Mouse (Mus musculus) liver, embryonic 16.5 days (tissue): ENCODE results near the gene Dram2. TPM values are rescaled to one million over a fixed set of nuclear protein-coding genes. Genes with fewer than 3 reads are reported as not detected.
A peak's percentile ranks its signal among the peaks of the same experiment; 100 is the strongest.

Experiments used
- ATAC-seq: fragments of 200-750 bp; cut with Nextera tagmentation; 2 replicates; pipeline ENCODE4 v1.8.0; 2017; ENCODE audit warnings: low read depth, mild to moderate bottlenecking, moderate number of reproducible peaks, moderate library complexity
- H3K27ac ChIP-seq: fragments of 300-500 bp; sonication (generic); 2 replicates; pipeline ENCODE4 v1.5.1; 2014; ENCODE audit warnings: mild to moderate bottlenecking, low read length
- H3K27me3 ChIP-seq: fragments of 300-500 bp; sonication (generic); 2 replicates; pipeline ENCODE4 v1.6.1; 2014; ENCODE audit warnings: low read depth, low read length, mixed read lengths; ENCODE audit not compliant: control insufficient read depth, insufficient read depth
- H3K36me3 ChIP-seq: fragments of 300-500 bp; sonication (generic); 2 replicates; pipeline ENCODE4 v1.6.1; 2014; ENCODE audit warnings: mild to moderate bottlenecking; ENCODE audit not compliant: control insufficient read depth, insufficient read depth
- H3K4me1 ChIP-seq: fragments of 300-500 bp; sonication (generic); 2 replicates; pipeline ENCODE4 v1.6.1; 2014; ENCODE audit warnings: low read depth, low read length, mixed read lengths; ENCODE audit not compliant: control insufficient read depth
- H3K4me2 ChIP-seq: fragments of 300-500 bp; sonication (generic); 2 replicates; pipeline ENCODE4 v1.6.1; 2014; ENCODE audit warnings: low read depth, low read length, mixed read lengths
- H3K4me3 ChIP-seq: fragments of 300-500 bp; sonication (generic); 2 replicates; pipeline ENCODE4 v1.5.1; 2014; ENCODE audit warnings: low read depth, mild to moderate bottlenecking, low read length
- H3K9ac ChIP-seq: fragments of 300-500 bp; sonication (generic); 2 replicates; pipeline ENCODE4 v1.6.1; 2014; ENCODE audit warnings: low read depth, low read length
- H3K9me3 ChIP-seq: fragments of 300-500 bp; sonication (generic); replicated peaks from 2 replicates; pipeline ENCODE4 v1.6.1; 2016; ENCODE audit warnings: low read length; ENCODE audit not compliant: control insufficient read depth
- WGBS: fragments of 180-500 bp; shearing (Covaris S2); extraction: QIAGEN DNeasy Blood & Tissue Kit; methylation state at CpG from one replicate; pipeline ENCODE4 v1.1.7; 2014; ENCODE audit not compliant: insufficient replicate concordance; 5-methylcytosine and 5-hydroxymethylcytosine counted together
- polyA plus RNA-seq: library from polyadenylated mRNA; unstranded; fragments of >200 nt; fragmentation: Nextera tagmentation; extraction: Ambion mirVana; gene quantifications from 2 replicates; pipeline ENCODE4 v1.2.1, GENCODE M21; 2015

Dram2 gene
- polyA plus RNA-seq, 1 experiment from 2014 or later, result 34.7 TPM

DNA sequence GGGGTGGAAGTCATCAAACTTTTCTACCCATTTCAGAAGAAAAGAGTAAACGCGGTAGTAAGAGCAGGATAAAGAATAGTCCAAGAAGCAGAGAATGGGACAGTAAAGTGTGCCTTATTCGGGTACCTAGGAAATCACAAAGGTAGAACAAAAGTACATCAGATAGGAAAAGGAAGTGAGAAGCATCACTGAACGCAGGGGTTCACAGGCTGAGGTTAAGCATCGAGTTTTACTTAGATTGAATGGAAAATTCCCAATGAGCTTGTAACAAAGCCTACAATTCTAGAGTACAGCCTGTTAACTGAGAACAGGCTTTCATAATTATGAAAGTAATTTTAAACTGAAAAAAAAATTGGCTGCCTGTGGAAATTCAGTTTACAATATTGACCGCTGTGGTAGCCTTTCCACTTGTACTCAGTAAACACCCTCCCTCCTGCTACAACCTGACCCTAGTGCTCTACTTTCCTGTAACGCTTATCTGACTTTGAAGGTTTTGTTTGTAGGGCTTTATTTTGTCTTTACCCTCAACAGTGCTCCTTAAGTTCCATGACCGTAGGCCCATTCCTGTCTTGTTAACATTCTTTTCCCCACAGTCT is 2.8 kb upstream of the Dram2 start:
- no peak for ATAC-seq
- Histone ChIP-seq H3K36me3 (no peaks in the 10 kb centered on the region), H3K27me3 (no peaks in the 10 kb centered on the region), H3K9ac (no peak overlapping the region), H3K27ac (peak overlapping the region; percentile 52), H3K4me2 (peak overlapping the region; percentile 58), H3K4me1 (peaks cover 13% of the 10 kb centered on the region), H3K4me3 (no peak overlapping the region), H3K9me3 (no peaks in the 10 kb centered on the region)
- WGBS, result 69% methylated on average over 8 of the region's 8 CpGs

DNA sequence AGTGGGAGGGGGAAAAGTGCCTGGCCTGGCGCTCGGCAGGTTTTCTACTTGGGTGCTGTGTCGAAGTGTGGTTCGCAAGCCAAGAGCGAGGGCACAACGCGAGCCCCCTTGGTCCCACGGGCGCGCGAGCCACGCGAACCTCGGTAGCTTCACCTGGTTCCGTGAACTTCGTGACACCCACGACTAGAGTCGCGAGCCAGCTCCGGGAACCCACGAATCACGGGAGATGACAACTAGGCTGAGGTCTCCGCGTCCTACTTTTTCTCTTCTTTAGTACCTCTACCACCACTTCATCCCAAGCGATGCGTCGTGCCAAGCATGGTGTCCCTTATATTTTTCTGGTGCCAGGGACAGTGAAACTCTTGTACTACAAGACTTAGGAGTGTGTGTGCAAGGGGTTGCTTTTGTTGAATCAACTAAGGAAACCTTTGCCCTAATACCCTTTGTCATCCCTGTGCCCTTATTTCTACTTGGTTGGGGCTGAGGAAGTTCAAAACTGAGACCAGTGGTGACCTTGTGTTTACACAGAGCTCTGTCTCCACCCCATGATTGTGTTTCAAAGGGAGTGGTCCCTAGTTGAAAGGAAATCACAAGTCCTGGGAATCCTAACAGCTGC is 434 bp downstream of the Dram2 start:
- Histone ChIP-seq H3K27me3 (no peaks in the 10 kb centered on the region), H3K4me1 (peaks cover 13% of the 10 kb centered on the region), H3K4me2 (peak overlapping the region; percentile 83), H3K9me3 (no peaks in the 10 kb centered on the region), H3K36me3 (no peaks in the 10 kb centered on the region), H3K4me3 (peak overlapping the region; percentile 94), H3K27ac (peak overlapping the region; percentile 94), H3K9ac (peak overlapping the region; percentile 97)
- WGBS, result 0% methylated on average over 27 of the region's 27 CpGs
- ATAC-seq, result peak; percentile 28

DNA sequence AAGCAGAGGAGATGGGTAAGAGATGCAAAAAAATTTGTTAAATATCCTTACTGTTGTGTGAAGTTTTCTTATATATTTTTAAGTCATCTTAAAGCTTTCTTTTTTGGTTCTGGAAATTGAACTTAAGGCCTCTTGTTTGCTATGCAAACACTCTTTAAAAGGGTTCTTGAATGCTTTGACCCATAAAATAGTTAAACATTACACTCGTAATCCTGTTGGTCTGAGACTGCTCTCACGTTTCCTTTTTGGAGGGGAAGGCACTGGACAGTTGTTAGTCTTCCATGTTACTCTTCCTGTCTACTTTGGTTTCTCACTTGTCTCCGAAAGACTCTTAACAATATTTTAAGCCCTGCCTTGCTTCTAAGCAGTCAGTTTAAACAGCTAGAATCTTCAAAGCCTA is 1.4 kb downstream of the Dram2 start:
- ATAC-seq, result no peak
- WGBS, result 28% methylated on average over 3 of the region's 3 CpGs
- peaks cover 13% of the 10 kb centered on the region for H3K4me1 ChIP-seq
- no peaks in the 10 kb centered on the region for H3K27me3 ChIP-seq
- H3K9ac ChIP-seq, result no peak overlapping the region
- H3K36me3 ChIP-seq, result no peaks in the 10 kb centered on the region
- H3K27ac ChIP-seq, result no peak overlapping the region
- no peak overlapping the region for H3K4me3 ChIP-seq
- peak overlapping the region; percentile 47; the same call in 1 of the 2 replicates for H3K4me2 ChIP-seq
- no peaks in the 10 kb centered on the region for H3K9me3 ChIP-seq

DNA sequence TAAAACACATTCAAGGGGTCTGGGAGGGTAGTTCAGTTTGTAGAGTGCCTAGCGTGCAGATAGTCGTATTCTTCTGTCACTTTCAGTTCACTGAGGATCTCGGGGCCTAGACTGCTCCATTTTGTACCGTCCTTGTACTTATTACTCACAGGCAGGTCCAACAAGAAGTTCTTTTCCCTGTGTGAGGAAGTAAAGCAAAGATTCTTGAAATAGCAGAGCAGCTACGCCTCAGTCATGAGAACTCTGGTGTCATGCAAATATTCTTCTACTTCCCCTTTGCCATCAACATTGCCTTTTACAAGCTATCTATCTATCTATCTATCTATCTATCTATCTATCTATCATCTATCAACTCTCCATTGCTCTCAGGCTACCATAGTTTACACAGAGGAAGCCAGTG is 5.8 kb downstream of the Dram2 start:
- Histone ChIP-seq H3K27me3 (no peaks in the 10 kb centered on the region), H3K4me1 (no peaks in the 10 kb centered on the region), H3K27ac (peak overlapping the region; percentile 26; the same call in 1 of the 2 replicates), H3K4me2 (no peak overlapping the region), H3K9me3 (no peaks in the 10 kb centered on the region), H3K9ac (no peak overlapping the region), H3K4me3 (no peak overlapping the region), H3K36me3 (no peaks in the 10 kb centered on the region; the same call in 1 of the 2 replicates)
- ATAC-seq, result no peak
- whole genome bisulfite sequencing, result 60% methylated on average over 5 of the region's 5 CpGs

DNA sequence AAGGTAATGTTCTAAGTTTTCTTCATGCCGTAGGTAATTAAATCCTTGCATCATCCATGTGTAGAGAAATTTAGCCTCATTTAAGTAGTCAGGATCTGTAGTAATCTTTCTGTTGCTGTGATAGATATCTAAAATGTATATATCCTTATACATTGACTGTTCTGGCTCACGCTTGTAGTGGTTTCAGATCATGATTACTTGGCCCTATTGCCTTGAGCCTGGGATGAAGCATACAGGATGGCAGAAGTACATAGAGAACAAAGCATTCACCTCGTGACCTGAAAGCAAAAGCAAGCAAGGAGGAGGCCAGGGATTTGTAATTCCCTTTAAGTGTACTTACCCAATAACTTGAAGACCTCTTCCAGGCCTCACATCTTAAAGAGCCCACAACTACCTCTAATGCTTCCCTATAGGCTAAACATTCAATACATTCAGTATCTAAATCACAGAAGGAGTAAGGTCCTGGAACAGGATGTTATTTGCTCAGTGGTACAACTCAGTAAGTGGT is 8.2 kb downstream of the Dram2 start:
- WGBS, result 65% methylated on average over 3 of the region's 3 CpGs
- Histone ChIP-seq H3K27ac (no peak overlapping the region), H3K36me3 (no peaks in the 10 kb centered on the region; the same call in 1 of the 2 replicates), H3K9me3 (no peaks in the 10 kb centered on the region), H3K4me3 (no peak overlapping the region), H3K4me1 (no peaks in the 10 kb centered on the region), H3K4me2 (no peak overlapping the region), H3K27me3 (no peaks in the 10 kb centered on the region), H3K9ac (no peak overlapping the region)
- ATAC-seq, result no peak

DNA sequence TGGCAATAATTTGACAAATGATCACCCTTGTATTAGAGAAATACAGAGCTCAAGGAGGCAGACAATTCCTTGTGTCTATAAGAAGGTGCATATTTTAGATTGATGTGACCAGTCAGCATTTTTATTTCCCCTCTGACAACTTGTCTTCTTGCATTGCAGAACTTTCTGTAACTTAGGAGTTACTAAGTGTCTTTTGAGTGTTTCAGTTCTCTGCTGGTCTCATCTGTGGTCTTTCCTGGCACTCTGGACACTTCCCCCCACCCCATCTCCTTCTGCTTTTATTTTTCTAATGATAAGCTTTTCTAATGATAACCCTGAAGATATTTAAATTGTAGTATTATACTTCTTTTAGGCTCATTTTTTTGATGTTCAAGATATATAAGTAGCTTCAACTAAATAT is 10.7 kb downstream of the Dram2 start:
- no peak overlapping the region for H3K4me2 ChIP-seq
- H3K9ac ChIP-seq, result no peak overlapping the region
- H3K36me3 ChIP-seq, result no peaks in the 10 kb centered on the region; the same call in 1 of the 2 replicates
- no peaks in the 10 kb centered on the region for H3K9me3 ChIP-seq
- no peak overlapping the region for H3K4me3 ChIP-seq
- no peaks in the 10 kb centered on the region for H3K4me1 ChIP-seq
- H3K27me3 ChIP-seq, result no peaks in the 10 kb centered on the region
- no peak for ATAC-seq
- H3K27ac ChIP-seq, result no peak overlapping the region

DNA sequence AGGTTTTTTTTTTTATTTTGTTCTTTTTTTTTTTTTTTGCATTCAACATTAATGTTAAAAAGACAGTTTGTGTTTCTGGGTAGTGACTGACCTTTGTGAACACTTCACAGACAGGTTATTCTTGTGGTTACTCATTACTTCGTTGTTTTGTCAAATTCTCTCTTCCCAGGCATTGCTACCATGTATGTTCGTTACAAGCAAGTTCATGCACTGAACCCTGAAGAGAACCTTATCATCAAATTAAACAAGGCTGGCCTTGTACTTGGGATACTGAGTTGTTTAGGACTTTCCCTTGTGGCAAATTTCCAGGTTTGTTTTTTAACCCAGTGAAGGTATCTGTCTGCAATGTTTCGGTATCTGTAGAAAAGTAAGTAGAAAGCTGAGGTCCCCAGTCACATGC is 18.3 kb downstream of the Dram2 start:
- Histone ChIP-seq H3K27ac (no peak overlapping the region), H3K4me2 (no peak overlapping the region), H3K9ac (no peak overlapping the region), H3K4me3 (no peak overlapping the region), H3K27me3 (no peaks in the 10 kb centered on the region), H3K4me1 (no peaks in the 10 kb centered on the region), H3K9me3 (no peaks in the 10 kb centered on the region), H3K36me3 (peaks cover 4% of the 10 kb centered on the region; the same call in 1 of the 2 replicates)
- peak; percentile 43; the same call in 1 of the 2 replicates for ATAC-seq
- WGBS, result 58% methylated on average over 3 of the region's 3 CpGs

DNA sequence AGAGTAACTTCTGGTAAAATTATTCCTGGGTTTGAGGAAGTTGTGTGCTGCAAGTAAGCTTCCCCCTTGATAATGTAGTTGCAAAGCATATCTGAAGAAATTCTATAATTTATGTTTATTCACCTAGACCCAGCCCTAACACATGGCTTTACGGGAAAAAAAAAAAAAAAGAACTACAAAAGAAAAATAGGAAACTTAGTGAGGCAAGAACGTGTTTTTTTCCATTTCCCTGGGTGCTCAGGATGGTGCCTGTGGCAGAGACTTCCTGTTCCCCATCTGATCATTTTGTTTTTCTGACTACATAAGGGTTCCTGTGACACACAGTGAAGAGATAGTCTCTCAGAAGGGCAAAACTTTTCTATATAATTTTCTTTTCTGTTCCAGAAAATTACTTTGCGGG is 25.6 kb downstream of the Dram2 start:
- 45% methylated on average over 3 of the region's 3 CpGs for WGBS

DNA sequence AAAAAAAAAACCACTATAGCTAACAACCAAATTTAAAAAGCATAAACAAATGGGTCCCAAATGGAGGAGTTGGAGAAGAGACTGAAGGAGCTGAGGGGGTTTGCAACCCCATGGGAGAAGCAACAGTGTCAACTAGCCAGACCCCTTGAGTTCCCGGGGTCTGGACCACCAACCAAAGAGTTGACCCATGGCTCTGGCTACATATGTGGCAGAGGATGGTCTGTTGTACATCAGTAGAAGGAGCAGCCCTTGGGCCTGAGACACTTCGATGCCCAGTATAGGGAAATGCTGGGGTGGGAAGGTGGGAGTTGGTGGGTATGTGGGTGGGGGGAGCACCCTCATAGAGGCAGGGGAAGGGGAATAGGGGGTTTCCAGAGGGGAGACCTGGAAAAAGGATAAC is 31.7 kb downstream of the Dram2 start:
- no peaks in the 10 kb centered on the region for H3K27me3 ChIP-seq
- no peak overlapping the region for H3K27ac ChIP-seq
- no peak for ATAC-seq
- H3K9ac ChIP-seq, result no peak overlapping the region
- H3K4me2 ChIP-seq, result no peak overlapping the region
- no peaks in the 10 kb centered on the region for H3K36me3 ChIP-seq
- H3K4me1 ChIP-seq, result no peaks in the 10 kb centered on the region
- no peaks in the 10 kb centered on the region for H3K9me3 ChIP-seq
- H3K4me3 ChIP-seq, result no peak overlapping the region
- 74% methylated on average over 2 of the region's 2 CpGs for WGBS

More for the DNA sequence above, 25.6 kb downstream of the Dram2 start:
- H3K27me3 ChIP-seq, result no peaks in the 10 kb centered on the region
- H3K4me2 ChIP-seq, result no peak overlapping the region
- H3K9me3 ChIP-seq, result no peaks in the 10 kb centered on the region
- no peak overlapping the region for H3K27ac ChIP-seq
- no peak overlapping the region for H3K9ac ChIP-seq
- ATAC-seq, result no peak
- H3K4me1 ChIP-seq, result no peaks in the 10 kb centered on the region
- no peak overlapping the region for H3K4me3 ChIP-seq
- peaks cover 5% of the 10 kb centered on the region; the same call in 1 of the 2 replicates for H3K36me3 ChIP-seq
